Mouse (Mus musculus) cerebellum, adult 2 months (tissue): Measurements from ENCODE around the gene Tmem120b.

Experiments
- CTCF ChIP-seq: fragments of 200-500 bp; IDR thresholded peaks from 2 replicates; pipeline ENCODE4 v1.5.1; 2011; ENCODE audit warnings: low read depth, mild to moderate bottlenecking, control low read depth, low read length, moderate library complexity, borderline replicate concordance; ENCODE audit not compliant: insufficient read depth
- POLR2A ChIP-seq: fragments of 200-500 bp; IDR thresholded peaks from 2 replicates; pipeline ENCODE4 v1.6.1; 2011; ENCODE audit warnings: low read length, control low read depth, borderline replicate concordance; ENCODE audit not compliant: insufficient read depth

- no peak for TF ChIP-seq CTCF
- TF ChIP-seq POLR2A = no peak
These were observed 36.9 kb upstream of the Tmem120b start for GRCm38 (mm10) chr5:123031312-123031711.
